Mouse (Mus musculus): ENCODE data around the gene Pkib. TPM values are rescaled to one million over a fixed set of nuclear protein-coding genes. Genes with fewer than 3 reads are reported as not detected.

Gene Pkib
- polyA plus RNA-seq, 2 experiments, result 0.55 to 0.58 TPM

GRCm38 (mm10) chr10:57722363-57722762, 90.6 kb downstream of the Pkib start:
- no peak for TF ChIP-seq EP300 (IDR thresholded peaks at IDR 0.05; ENCODE audit: low read depth)
- 26% methylated on average over 3 of the region's 3 CpGs for WGBS (ENCODE audit: insufficient replicate concordance)
- H3K27ac ChIP-seq, result no peak overlapping the region

GRCm38 (mm10) chr10:57727666-57728065, 95.9 kb downstream of the Pkib start:
- 26% methylated on average over 8 of the region's 8 CpGs for WGBS (ENCODE audit: insufficient replicate concordance)

More at GRCm38 (mm10) chr10:57722363-57722762, 90.6 kb downstream of the Pkib start:
- no peak overlapping the region for H3K4me3 ChIP-seq (ENCODE audit: insufficient read depth in 1 of 2, low read depth in 2 of 2, low read length in 2 of 2)
- H3K36me3 ChIP-seq (replicated peaks; ENCODE audit: control insufficient read depth, insufficient read depth, low read depth), result no peaks in the 10 kb centered on the region
- H3K4me1 ChIP-seq (replicated peaks; ENCODE audit: control insufficient read depth in 2 of 2, insufficient read depth in 2 of 2, low read length in 1 of 2), result no peaks in the 10 kb centered on the region
- no peak overlapping the region for H3K9ac ChIP-seq (replicated peaks)
- ATAC-seq (ENCODE audit: insufficient read depth) (no peak), DNase-seq (ENCODE audit: low read depth in 3 of 3, low spot score in 3 of 3) (no peak)
- no peaks in the 10 kb centered on the region for H3K27me3 ChIP-seq (ENCODE audit: control insufficient read depth, insufficient read depth, low read length)
- no peak overlapping the region for H3K4me2 ChIP-seq (ENCODE audit: low read depth)
- no peaks in the 10 kb centered on the region for H3K9me3 ChIP-seq (ENCODE audit: control insufficient read depth, low read length)

GRCm38 (mm10) chr10:57731672-57732071, 99.9 kb downstream of the Pkib start:
- Histone ChIP-seq H3K27ac (no peak overlapping the region), H3K4me2 (ENCODE audit: low read depth) (no peak overlapping the region), H3K9me3 (ENCODE audit: control insufficient read depth, low read length) (no peaks in the 10 kb centered on the region), H3K9ac (replicated peaks) (no peak overlapping the region), H3K4me1 (replicated peaks; ENCODE audit: control insufficient read depth in 2 of 2, insufficient read depth in 2 of 2, low read length in 1 of 2) (no peaks in the 10 kb centered on the region), H3K4me3 (ENCODE audit: insufficient read depth in 1 of 2, low read depth in 2 of 2, low read length in 2 of 2) (no peak overlapping the region), H3K36me3 (replicated peaks; ENCODE audit: control insufficient read depth, insufficient read depth, low read depth) (no peaks in the 10 kb centered on the region), H3K27me3 (ENCODE audit: control insufficient read depth, insufficient read depth, low read length) (no peaks in the 10 kb centered on the region)
- no peak for ATAC-seq (ENCODE audit: insufficient read depth)
- TF ChIP-seq CTCF (IDR thresholded peaks at IDR 0.05; ENCODE audit: low read depth) (no peak), EP300 (IDR thresholded peaks at IDR 0.05; ENCODE audit: low read depth) (no peak)
- 44% methylated on average over 3 of the region's 3 CpGs for WGBS (ENCODE audit: insufficient replicate concordance)
- DNase-seq (ENCODE audit: low read depth in 3 of 3, low spot score in 3 of 3), result no peak

More at GRCm38 (mm10) chr10:57727666-57728065, 95.9 kb downstream of the Pkib start:
- Histone ChIP-seq H3K4me2 (ENCODE audit: low read depth) (no peak overlapping the region), H3K27ac (no peak overlapping the region), H3K9ac (replicated peaks) (no peak overlapping the region), H3K4me3 (ENCODE audit: insufficient read depth in 1 of 2, low read depth in 2 of 2, low read length in 2 of 2) (no peak overlapping the region), H3K27me3 (ENCODE audit: control insufficient read depth, insufficient read depth, low read length) (no peaks in the 10 kb centered on the region), H3K36me3 (replicated peaks; ENCODE audit: control insufficient read depth, insufficient read depth, low read depth) (no peaks in the 10 kb centered on the region), H3K4me1 (replicated peaks; ENCODE audit: control insufficient read depth in 2 of 2, insufficient read depth in 2 of 2, low read length in 1 of 2) (no peaks in the 10 kb centered on the region), H3K9me3 (ENCODE audit: control insufficient read depth, low read length) (no peaks in the 10 kb centered on the region)
- DNase-seq (ENCODE audit: low read depth in 3 of 3, low spot score in 3 of 3), result peak in 2 of 3 experiments; percentile 7 to 10
- ATAC-seq (ENCODE audit: insufficient read depth), result no peak
- TF ChIP-seq CTCF (IDR thresholded peaks at IDR 0.05; ENCODE audit: low read depth) (no peak), EP300 (IDR thresholded peaks at IDR 0.05; ENCODE audit: low read depth) (no peak)

- no peak for DNase-seq (ENCODE audit: low read depth in 3 of 3, low spot score in 3 of 3)
- no peak for TF ChIP-seq EP300 (IDR thresholded peaks at IDR 0.05; ENCODE audit: low read depth)
- no peak for TF ChIP-seq CTCF (IDR thresholded peaks at IDR 0.05; ENCODE audit: low read depth)
- no peak overlapping the region for H3K4me3 ChIP-seq (ENCODE audit: insufficient read depth in 1 of 2, low read depth in 2 of 2, low read length in 2 of 2)
- H3K9ac ChIP-seq (replicated peaks), result no peak overlapping the region
- no peak overlapping the region for H3K4me2 ChIP-seq (ENCODE audit: low read depth)
- WGBS (ENCODE audit: insufficient replicate concordance), result 70% methylated on average over 4 of the region's 4 CpGs
- no peak overlapping the region for H3K27ac ChIP-seq
- no peaks in the 10 kb centered on the region for H3K9me3 ChIP-seq (ENCODE audit: control insufficient read depth, low read length)
- no peaks in the 10 kb centered on the region for H3K27me3 ChIP-seq (ENCODE audit: control insufficient read depth, insufficient read depth, low read length)
- no peaks in the 10 kb centered on the region for H3K4me1 ChIP-seq (replicated peaks; ENCODE audit: control insufficient read depth in 2 of 2, insufficient read depth in 2 of 2, low read length in 1 of 2)
- ATAC-seq (ENCODE audit: insufficient read depth), result no peak
- H3K36me3 ChIP-seq (replicated peaks; ENCODE audit: control insufficient read depth, insufficient read depth, low read depth), result no peaks in the 10 kb centered on the region
Measured at GRCm38 (mm10) chr10:57740733-57741132, 109.0 kb downstream of the Pkib start.

- ATAC-seq (ENCODE audit: insufficient read depth), result no peak
- TF ChIP-seq EP300 (IDR thresholded peaks at IDR 0.05; ENCODE audit: low read depth), result no peak
- TF ChIP-seq CTCF (IDR thresholded peaks at IDR 0.05; ENCODE audit: low read depth), result no peak
Measured at GRCm38 (mm10) chr10:57741351-57741750, 109.6 kb downstream of the Pkib start.

More at GRCm38 (mm10) chr10:57741351-57741750, 109.6 kb downstream of the Pkib start:
- Histone ChIP-seq H3K4me2 (ENCODE audit: low read depth) (no peak overlapping the region), H3K4me3 (ENCODE audit: insufficient read depth in 1 of 2, low read depth in 2 of 2, low read length in 2 of 2) (no peak overlapping the region), H3K4me1 (replicated peaks; ENCODE audit: control insufficient read depth in 2 of 2, insufficient read depth in 2 of 2, low read length in 1 of 2) (no peaks in the 10 kb centered on the region), H3K9me3 (ENCODE audit: control insufficient read depth, low read length) (no peaks in the 10 kb centered on the region), H3K36me3 (replicated peaks; ENCODE audit: control insufficient read depth, insufficient read depth, low read depth) (no peaks in the 10 kb centered on the region), H3K27ac (no peak overlapping the region), H3K27me3 (ENCODE audit: control insufficient read depth, insufficient read depth, low read length) (no peaks in the 10 kb centered on the region), H3K9ac (replicated peaks) (no peak overlapping the region)
- no peak for DNase-seq (ENCODE audit: low read depth in 3 of 3, low spot score in 3 of 3)
- 46% methylated on average over 2 of the region's 2 CpGs for WGBS (ENCODE audit: insufficient replicate concordance)

All from liver, embryonic 14.5 days (tissue).